Mouse (Mus musculus) megakaryocyte, embryonic 14.5 days (primary cell): ENCODE measurements at regions not wholly inside any gene's neighbourhood (a gene's known extent, or its start where the extent isn't known, plus 50 kb on each side); places are given as distances from the start of the nearest gene placed in this dataset.

Source experiments
- H3K27me3 ChIP-seq: replicated peaks from 2 replicates; pipeline ENCODE3; 2012; ENCODE audit warnings: inconsistent platforms
- H3K36me3 ChIP-seq: replicated peaks from 2 replicates; pipeline ENCODE3; 2012; ENCODE audit warnings: low read length, inconsistent platforms, mixed read lengths
- H3K4me1 ChIP-seq: 2 replicates; pipeline ENCODE4 v1.6.1; 2012; ENCODE audit warnings: inconsistent platforms
- H3K4me3 ChIP-seq: replicated peaks from 2 replicates; pipeline ENCODE3; 2012; ENCODE audit warnings: moderate library complexity, mild to moderate bottlenecking, inconsistent platforms
- H3K9me3 ChIP-seq: 2 replicates; pipeline ENCODE4 v1.6.1; 2012; ENCODE audit warnings: inconsistent platforms
- FLI1 ChIP-seq: IDR thresholded peaks from 2 replicates; pipeline ENCODE4 v1.6.1; 2012; ENCODE audit warnings: low read length, inconsistent platforms, mixed read lengths
- GATA1 ChIP-seq: IDR thresholded peaks from 3 replicates; pipeline ENCODE4 v1.6.1; 2012; ENCODE audit warnings: mixed read lengths, low read length, inconsistent platforms, borderline replicate concordance

DNA sequence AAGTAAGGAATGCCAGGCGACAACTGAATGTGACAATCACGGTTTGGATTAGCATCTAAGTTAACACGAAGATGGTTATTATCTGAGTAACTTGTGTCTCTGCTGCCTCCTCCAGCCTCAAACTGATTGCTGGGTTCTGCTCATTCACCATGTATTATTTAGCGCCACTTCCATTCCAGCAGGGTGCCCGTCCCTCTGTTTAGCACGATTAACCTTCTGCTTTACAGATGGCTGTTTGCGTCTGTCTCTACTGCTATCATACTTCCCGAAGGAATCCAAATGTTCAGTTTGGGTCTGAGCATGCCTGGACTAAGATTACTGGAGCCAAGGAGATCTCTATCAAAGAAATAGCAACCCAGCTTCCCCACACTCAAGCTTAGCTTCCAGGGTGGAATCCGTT lies 95.6 kb downstream of the Cyp26a1 start:
- H3K36me3 ChIP-seq: no peaks in the 10 kb centered on the region
- H3K27me3 ChIP-seq: peaks cover 10% of the 10 kb centered on the region
- no peak overlapping the region for H3K4me3 ChIP-seq
- H3K4me1 ChIP-seq: no peaks in the 10 kb centered on the region
- peaks cover 4% of the 10 kb centered on the region; the same call in 1 of the 2 replicates for H3K9me3 ChIP-seq
- TF ChIP-seq GATA1 (no peak), FLI1 (no peak)

- no peaks in the 10 kb centered on the region for H3K36me3 ChIP-seq
- no peak for TF ChIP-seq GATA1
- TF ChIP-seq FLI1: no peak
- no peaks in the 10 kb centered on the region for H3K4me1 ChIP-seq
- peaks cover 5% of the 10 kb centered on the region for H3K27me3 ChIP-seq
- peaks cover 4% of the 10 kb centered on the region; the same call in 1 of the 2 replicates for H3K9me3 ChIP-seq
- no peak overlapping the region for H3K4me3 ChIP-seq
These were observed 98.2 kb downstream of the Cyp26a1 start for GRCm38 (mm10) chr19:37795552-37796343.

DNA sequence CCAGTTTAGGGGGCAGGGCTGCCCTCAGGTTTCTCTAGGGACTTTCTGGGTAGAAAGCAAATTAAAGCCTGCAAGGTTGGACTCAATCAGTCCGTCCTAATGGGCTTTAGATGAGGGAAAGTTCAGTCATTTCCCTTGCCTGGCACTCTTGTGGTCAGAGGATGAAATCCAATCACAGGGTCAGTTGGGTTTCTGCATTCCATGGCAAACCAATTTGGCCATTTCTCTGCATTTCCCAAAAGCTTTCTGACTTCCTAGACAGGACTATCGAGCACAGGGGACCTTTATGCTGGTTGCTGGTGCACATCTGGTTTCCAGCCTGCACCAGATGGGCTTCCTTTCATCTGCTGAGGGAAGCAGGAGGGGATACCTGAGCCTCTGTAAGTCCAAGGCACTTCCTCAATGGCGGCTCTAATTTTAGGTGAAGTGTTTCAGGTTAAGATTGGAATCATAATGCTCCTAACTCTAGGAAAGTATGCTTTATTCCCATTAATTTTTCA lies 102.6 kb downstream of the Cyp26a1 start:
- H3K4me1 ChIP-seq: no peaks in the 10 kb centered on the region
- H3K36me3 ChIP-seq: no peaks in the 10 kb centered on the region
- H3K9me3 ChIP-seq: peaks cover 4% of the 10 kb centered on the region; the same call in 1 of the 2 replicates
- no peak for TF ChIP-seq GATA1
- no peak for TF ChIP-seq FLI1
- H3K4me3 ChIP-seq: no peak overlapping the region
- H3K27me3 ChIP-seq: peaks cover 3% of the 10 kb centered on the region

DNA sequence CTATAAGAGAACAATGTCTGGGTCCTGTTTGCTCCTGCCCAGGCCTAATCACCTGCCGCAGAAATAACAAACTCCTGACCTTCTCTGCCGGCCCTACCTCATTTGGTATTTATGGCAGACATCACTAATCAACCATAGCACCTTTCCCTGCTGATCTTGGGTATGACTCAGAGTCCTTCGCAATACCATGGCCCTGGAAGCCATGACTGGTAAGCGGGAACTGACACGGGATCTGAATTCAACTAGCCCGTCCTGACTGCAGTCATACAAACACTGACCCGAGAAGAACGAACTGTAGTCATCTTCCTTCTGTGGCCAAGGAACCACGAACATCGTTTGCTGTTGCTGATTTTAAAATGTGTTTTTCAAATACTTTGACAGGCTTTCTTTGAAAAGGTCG lies 112.1 kb downstream of the Cyp26a1 start:
- H3K4me1 ChIP-seq: no peaks in the 10 kb centered on the region
- H3K4me3 ChIP-seq: no peak overlapping the region
- no peak for TF ChIP-seq FLI1
- peaks cover 20% of the 10 kb centered on the region for H3K27me3 ChIP-seq
- no peaks in the 10 kb centered on the region for H3K9me3 ChIP-seq
- no peaks in the 10 kb centered on the region for H3K36me3 ChIP-seq

- no peaks in the 10 kb centered on the region for H3K36me3 ChIP-seq
- TF ChIP-seq FLI1: no peak
- no peak for TF ChIP-seq GATA1
- H3K9me3 ChIP-seq: peaks cover 9% of the 10 kb centered on the region
- H3K27me3 ChIP-seq: peaks cover 31% of the 10 kb centered on the region
- peak overlapping the region; percentile 19 for H3K4me3 ChIP-seq
- H3K4me1 ChIP-seq: no peaks in the 10 kb centered on the region
These were observed 116.8 kb downstream of the Cyp26a1 start for GRCm38 (mm10) chr19:37814089-37815073.

DNA sequence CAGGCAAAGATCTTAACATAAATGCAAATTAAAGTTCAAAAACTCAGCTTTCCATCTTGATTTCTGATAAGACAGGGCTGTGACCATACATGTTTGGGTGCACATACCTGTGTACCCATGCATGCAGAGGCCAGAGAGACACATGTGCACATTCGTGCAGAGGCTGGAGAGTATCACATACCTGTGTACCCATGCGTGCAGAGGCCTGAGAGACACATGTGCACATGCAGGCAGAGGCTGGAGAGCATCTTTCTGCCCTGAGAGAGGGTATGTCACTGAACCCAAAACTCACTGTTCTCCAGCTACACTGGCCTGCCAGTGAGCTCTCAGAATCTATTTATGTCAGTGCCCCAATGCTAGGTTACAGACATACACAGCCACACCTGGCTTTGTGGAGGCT lies 118.0 kb downstream of the Cyp26a1 start:
- H3K4me1 ChIP-seq: no peaks in the 10 kb centered on the region
- H3K9me3 ChIP-seq: peaks cover 9% of the 10 kb centered on the region
- TF ChIP-seq GATA1 (no peak), FLI1 (no peak)
- no peak overlapping the region for H3K4me3 ChIP-seq
- H3K27me3 ChIP-seq: peaks cover 34% of the 10 kb centered on the region
- H3K36me3 ChIP-seq: no peaks in the 10 kb centered on the region

- Histone ChIP-seq H3K9me3 (peaks cover 9% of the 10 kb centered on the region), H3K27me3 (peaks cover 38% of the 10 kb centered on the region), H3K36me3 (no peaks in the 10 kb centered on the region), H3K4me3 (no peak overlapping the region), H3K4me1 (peaks cover 11% of the 10 kb centered on the region)
- TF ChIP-seq FLI1 (no peak), GATA1 (no peak)
These were observed 123.6 kb downstream of the Cyp26a1 start for GRCm38 (mm10) chr19:37821243-37821642.

DNA sequence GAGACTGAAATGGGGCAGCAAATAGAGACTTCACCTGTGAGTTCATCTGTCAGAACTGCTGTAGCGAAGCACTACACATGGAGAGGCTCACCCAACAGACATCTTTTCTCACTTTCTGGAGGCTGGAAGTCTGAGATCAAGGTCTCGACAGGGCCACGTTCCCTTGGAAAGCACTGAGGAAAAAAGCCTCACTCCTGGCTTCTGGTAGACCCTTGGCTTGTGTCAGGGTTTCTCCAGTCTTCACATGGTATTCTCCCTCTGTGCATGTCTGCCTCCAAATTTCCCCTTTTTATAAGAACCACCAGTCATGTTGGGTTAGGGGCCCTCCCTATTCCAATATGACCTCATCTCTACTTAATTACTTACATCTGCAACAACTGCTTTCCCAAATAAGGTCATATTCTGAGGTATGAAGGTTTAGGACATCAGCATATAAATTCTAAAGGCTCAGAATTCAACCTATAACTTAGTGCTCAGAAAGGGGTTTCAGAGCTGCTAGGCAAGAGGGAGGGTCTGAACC lies 124.1 kb downstream of the Cyp26a1 start:
- Histone ChIP-seq H3K9me3 (peaks cover 9% of the 10 kb centered on the region), H3K36me3 (no peaks in the 10 kb centered on the region), H3K4me3 (no peak overlapping the region), H3K27me3 (peaks cover 41% of the 10 kb centered on the region), H3K4me1 (peaks cover 11% of the 10 kb centered on the region)
- TF ChIP-seq GATA1 (no peak), FLI1 (no peak)

DNA sequence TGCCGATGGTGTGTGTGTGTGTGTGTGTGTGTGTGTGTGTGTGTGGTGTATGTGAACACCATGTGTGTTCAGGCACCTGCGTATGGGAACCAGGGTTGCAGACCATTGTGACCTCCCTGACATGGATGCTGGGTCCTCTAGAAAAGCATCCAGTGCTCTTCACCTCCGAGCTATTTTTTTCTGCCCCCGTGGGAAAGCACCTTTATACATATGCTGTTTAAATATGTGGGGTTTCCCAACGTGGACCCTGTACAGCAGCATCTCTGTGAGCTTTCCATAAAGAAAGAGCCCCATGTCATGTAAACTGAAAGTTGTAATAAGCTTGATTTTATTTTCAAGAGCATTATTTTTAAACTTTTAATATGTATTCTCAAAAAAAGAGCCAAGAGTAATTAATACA lies 126.6 kb downstream of the Cyp26a1 start:
- TF ChIP-seq FLI1 (no peak), GATA1 (no peak)
- peaks cover 11% of the 10 kb centered on the region for H3K4me1 ChIP-seq
- no peaks in the 10 kb centered on the region for H3K9me3 ChIP-seq
- H3K4me3 ChIP-seq: no peak overlapping the region
- H3K36me3 ChIP-seq: no peaks in the 10 kb centered on the region
- H3K27me3 ChIP-seq: peaks cover 36% of the 10 kb centered on the region
